Mouse (Mus musculus) embryonic fibroblast, embryonic 13.5 days (primary cell): ENCODE data around the gene Slc39a2.

Experiments
- CTCF ChIP-seq: IDR thresholded peaks from 2 replicates; pipeline ENCODE4 v1.5.1; 2011; ENCODE audit warnings: mild to moderate bottlenecking, control low read depth, low read length, moderate library complexity, borderline replicate concordance; ENCODE audit not compliant: insufficient read depth
- POLR2A ChIP-seq: IDR thresholded peaks from 2 replicates; pipeline ENCODE4 v1.6.1; 2011; ENCODE audit warnings: low read depth, mild to moderate bottlenecking, control low read depth, low read length, moderate library complexity

DNA sequence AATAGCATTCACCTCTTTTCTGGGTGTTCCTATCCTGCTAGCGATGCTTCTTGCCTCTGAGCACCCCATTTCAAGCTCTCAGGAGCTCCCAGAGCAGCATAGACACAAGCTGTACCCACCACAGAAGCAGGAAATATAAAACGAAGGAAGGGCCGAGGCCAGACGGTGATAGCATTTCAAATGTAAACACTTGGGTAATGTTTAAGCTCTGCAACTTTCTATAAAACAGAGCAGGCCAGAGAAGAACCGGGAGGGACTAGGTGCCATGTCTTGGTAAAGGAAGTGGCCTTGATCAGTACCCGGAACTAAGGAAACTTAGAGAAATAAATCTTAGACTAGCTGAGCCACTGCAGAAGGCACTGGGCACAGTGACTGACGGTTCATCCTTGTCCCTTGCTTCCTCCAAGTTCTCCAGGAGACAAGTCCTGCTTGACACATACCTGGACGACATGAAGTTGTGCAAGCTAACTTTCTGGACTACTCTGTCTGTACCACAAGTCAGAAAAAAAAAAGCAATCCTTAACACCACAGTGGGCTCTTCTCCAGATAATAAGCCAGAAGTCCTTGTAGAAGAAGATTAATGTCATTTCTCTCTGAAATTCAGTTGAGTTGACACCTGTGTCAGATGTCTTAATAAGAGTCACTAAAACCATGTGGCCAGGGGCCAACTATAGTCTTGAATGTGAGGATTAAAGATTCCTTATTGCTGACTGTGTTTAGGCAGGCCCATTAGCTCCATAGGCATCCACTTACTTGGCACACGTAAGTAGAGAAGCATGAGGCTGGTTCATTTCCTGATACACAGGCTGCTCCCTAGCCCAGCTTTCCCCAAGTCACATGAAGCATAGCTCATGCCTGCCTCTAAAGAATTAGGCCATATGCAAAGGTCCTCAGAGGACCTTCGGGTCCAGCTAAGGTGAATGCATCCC lies 39.7 kb downstream of the Slc39a2 start:
- TF ChIP-seq POLR2A = no peak
- no peak for TF ChIP-seq CTCF
